ENCODE assay signal across 21 mouse cellular contexts in genomic region chr7:25311193-25311592, GRCm38 (mm10). TPM values are rescaled to one million over a fixed set of nuclear protein-coding genes. Genes with fewer than 3 reads are reported as not detected.
"Had no signal": no experiment of that assay in that cellular context is flagged by ENCODE, and none has a peak within 500 bp of the region (broad histone marks: within the 10 kb centered on the region; RNA-seq: fewer than 3 reads in every experiment).

No protein-coding gene starts in this region.

- H3K36me3 ChIP-seq: stomach, embryonic 15.5 days had no signal

- H3K9me3 ChIP-seq: neural tube, embryonic 13.5 days; neural tube, embryonic 15.5 days; stomach, embryonic 15.5 days had no signal

- H3K27ac ChIP-seq: neural tube, embryonic 13.5 days; neural tube, embryonic 15.5 days; stomach, embryonic 15.5 days; stomach, postnatal 0 days had no signal

- H3K4me3 ChIP-seq: neural tube, embryonic 13.5 days; neural tube, embryonic 15.5 days; stomach, embryonic 15.5 days had no signal

- DNase-seq: retina, postnatal 1 day; right cerebral cortex, adult 18-20 months; right cerebral cortex, postnatal 14 days; right cerebral cortex, postnatal 25 days; right cerebral cortex, postnatal 4 days; spleen, adult 18-20 months; thymus, adult 18-20 months; thymus, adult 2 months; thymus, postnatal 14 days; thymus, postnatal 25 days; thymus, postnatal 36 days; thymus, postnatal 4 days had no signal

RNA-seq across cellular contexts. Expression of gene Tmem145, which starts 5.3 kb away (rescaled TPM):
- total RNA-seq: neutrophil, adult 5-6 weeks had no signal
- polyA plus RNA-seq: spleen, adult 2 months; thymus, postnatal 0 days had no signal

RNA-seq across cellular contexts. Expression of gene Prr19, which starts 10.0 kb away (rescaled TPM):
- total RNA-seq: neutrophil, adult 5-6 weeks had no signal
- polyA plus RNA-seq: small intestine, adult 2 months; spleen, adult 2 months; urinary bladder, adult 2 months had no signal
